Mouse (Mus musculus) lung, postnatal 0 days (tissue): ENCODE results near the gene Foxj1. TPM values are rescaled to one million over a fixed set of nuclear protein-coding genes. Genes with fewer than 3 reads are reported as not detected.

ENCODE experiments used
- ATAC-seq: fragments of 200-750 bp; cut with Nextera tagmentation; 2 replicates; pipeline ENCODE4 v1.8.0; 2017; ENCODE audit warnings: moderate library complexity
- DNase-seq: peaks from one replicate; pipeline ENCODE4 v3.0.0-alpha.2; 2016; ENCODE audit warnings: low spot score
- H3K27ac ChIP-seq: fragments of 300-500 bp; sonication (generic); 2 replicates; pipeline ENCODE4 v1.5.1; 2014; ENCODE audit warnings: antibody characterized with exemption, mild to moderate bottlenecking, low read length, mixed read lengths
- H3K27me3 ChIP-seq: fragments of 300-500 bp; sonication (generic); replicated peaks from 2 replicates; pipeline ENCODE4 v1.6.1; 2014; ENCODE audit warnings: low read length, mixed read lengths; ENCODE audit not compliant: insufficient read depth
- H3K36me3 ChIP-seq: fragments of 300-500 bp; sonication (generic); 2 replicates; pipeline ENCODE4 v1.6.1; 2014; ENCODE audit warnings: low read length, mixed read lengths; ENCODE audit not compliant: insufficient read depth
- H3K4me1 ChIP-seq: fragments of 300-500 bp; sonication (generic); 2 replicates; pipeline ENCODE4 v1.6.1; 2014; ENCODE audit warnings: antibody characterized with exemption, low read depth, low read length, mixed read lengths; ENCODE audit not compliant: insufficient read depth
- H3K4me2 ChIP-seq: fragments of 300-500 bp; sonication (generic); replicated peaks from 2 replicates; pipeline ENCODE4 v1.6.1; 2014; ENCODE audit warnings: low read depth, mild to moderate bottlenecking, low read length, moderate library complexity, mixed read lengths
- H3K4me3 ChIP-seq: fragments of 300-500 bp; sonication (generic); 2 replicates; pipeline ENCODE4 v1.5.1; 2014; ENCODE audit warnings: low read depth, low read length
- H3K9ac ChIP-seq: fragments of 300-500 bp; sonication (generic); replicated peaks from 2 replicates; pipeline ENCODE4 v1.6.1; 2014; ENCODE audit warnings: low read depth, mild to moderate bottlenecking
- H3K9me3 ChIP-seq: fragments of 300-500 bp; sonication (generic); 2 replicates; pipeline ENCODE4 v1.6.1; 2016; ENCODE audit warnings: low read length, mixed read lengths
- CTCF ChIP-seq: IDR thresholded peaks from 2 replicates; pipeline ENCODE4 v1.5.1; 2016; ENCODE audit warnings: antibody characterized with exemption, mild to moderate bottlenecking
- EP300 ChIP-seq: IDR thresholded peaks from 2 replicates; pipeline ENCODE4 v1.6.1; 2016; ENCODE audit warnings: antibody characterized with exemption, mild to moderate bottlenecking, control low read depth
- WGBS: fragments of 180-500 bp; shearing (Covaris S2); extraction: QIAGEN DNeasy Blood & Tissue Kit; methylation state at CpG from one replicate; pipeline ENCODE4 v1.1.7; 2014; 5-methylcytosine and 5-hydroxymethylcytosine counted together
- polyA plus RNA-seq: library from polyadenylated mRNA; unstranded; fragments of >200 nt; fragmentation: Nextera tagmentation; extraction: Ambion mirVana; gene quantifications from 2 replicates; pipeline ENCODE4 v1.2.1, GENCODE M21; 2015

Gene Foxj1
- polyA plus RNA-seq, 1 experiment from 2014 or later, result 39.8 TPM

GRCm38 (mm10) chr11:116307762-116308531, 27.3 kb downstream of the Foxj1 start:
- Histone ChIP-seq H3K36me3 (0 out of 2 replicates have a peak, but pooled peaks cover 5% of the 10 kb centered on the region), H3K27ac (no peak overlapping the region), H3K9ac (no peak overlapping the region), H3K4me2 (no peak overlapping the region), H3K27me3 (no peaks in the 10 kb centered on the region), H3K4me3 (no peak overlapping the region), H3K9me3 (no peaks in the 10 kb centered on the region), H3K4me1 (0 out of 2 replicates have a peak, but pooled peaks cover 8% of the 10 kb centered on the region)
- no peak for ATAC-seq
- no peak for DNase-seq
- no peak for TF ChIP-seq EP300
- TF ChIP-seq CTCF, result no peak
- WGBS, result 88% methylated on average over 12 of the region's 12 CpGs

GRCm38 (mm10) chr11:116307019-116307725, 28.0 kb downstream of the Foxj1 start, which contains the start of gene Exoc7:
TSS of gene Exoc7 (minus strand) at chr11:116307233.
- Histone ChIP-seq H3K27ac (no peak within 1 kb of the TSS), H3K9me3 (no peaks in the 10 kb centered on the region), H3K4me3 (peak within 1 kb of the TSS; percentile 66), H3K36me3 (0 out of 2 replicates have a peak, but pooled peaks cover 10% of the 10 kb centered on the region), H3K4me1 (0 out of 2 replicates have a peak, but pooled peaks cover 8% of the 10 kb centered on the region), H3K9ac (peak within 1 kb of the TSS; percentile 63), H3K4me2 (peak within 1 kb of the TSS; percentile 83), H3K27me3 (no peaks in the 10 kb centered on the region)
- DNase-seq (no peak), ATAC-seq (no peak)
- 81% methylated on average over 10 of the region's 10 CpGs for WGBS
- TF ChIP-seq EP300 (no peak), CTCF (no peak)

GRCm38 (mm10) chr11:116306126-116306982, 28.8 kb downstream of the Foxj1 start:
- H3K4me1 ChIP-seq, result 0 out of 2 replicates have a peak, but pooled peaks cover 8% of the 10 kb centered on the region
- peak overlapping the region; percentile 83 for H3K4me2 ChIP-seq
- 0 out of 2 replicates have a peak, but pooled peaks cover 10% of the 10 kb centered on the region for H3K36me3 ChIP-seq
- TF ChIP-seq EP300, result no peak
- TF ChIP-seq CTCF, result no peak
- ATAC-seq, result peak; percentile 97
- H3K9me3 ChIP-seq, result no peaks in the 10 kb centered on the region
- no peak overlapping the region for H3K27ac ChIP-seq
- peak; percentile 96 for DNase-seq
- peak overlapping the region; percentile 66 for H3K4me3 ChIP-seq
- whole genome bisulfite sequencing, result 2% methylated on average over 46 of the region's 53 CpGs
- no peaks in the 10 kb centered on the region for H3K27me3 ChIP-seq
- H3K9ac ChIP-seq, result peak overlapping the region; percentile 63

GRCm38 (mm10) chr11:116305423-116305822, 29.8 kb downstream of the Foxj1 start:
- ATAC-seq (no peak), DNase-seq (no peak)
- Histone ChIP-seq H3K4me1 (0 out of 2 replicates have a peak, but pooled peaks cover 8% of the 10 kb centered on the region), H3K4me3 (peak overlapping the region; percentile 66; the same call in 1 of the 2 replicates), H3K9ac (no peak overlapping the region), H3K36me3 (peaks cover 19% of the 10 kb centered on the region; the same call in 1 of the 2 replicates), H3K27me3 (no peaks in the 10 kb centered on the region), H3K27ac (no peak overlapping the region), H3K4me2 (no peak overlapping the region), H3K9me3 (no peaks in the 10 kb centered on the region)
- TF ChIP-seq CTCF (0 out of 2 replicates have a peak, but pooled peaks have one; percentile 6), EP300 (no peak)
- 95% methylated on average over 2 of the region's 2 CpGs for WGBS

GRCm38 (mm10) chr11:116298621-116299020, 36.6 kb downstream of the Foxj1 start:
- Histone ChIP-seq H3K9me3 (no peaks in the 10 kb centered on the region), H3K27ac (no peak overlapping the region), H3K36me3 (peaks cover 40% of the 10 kb centered on the region; the same call in 1 of the 2 replicates), H3K4me1 (no peaks in the 10 kb centered on the region), H3K9ac (no peak overlapping the region), H3K4me3 (no peak overlapping the region), H3K4me2 (no peak overlapping the region), H3K27me3 (no peaks in the 10 kb centered on the region)
- TF ChIP-seq EP300, result no peak
- TF ChIP-seq CTCF, result no peak
- WGBS, result 92% methylated on average over 6 of the region's 6 CpGs
- ATAC-seq (no peak), DNase-seq (no peak)
